Mouse (Mus musculus) kidney, postnatal 36 days (tissue): ENCODE data around the gene Selenoo.
A peak's percentile ranks its signal among the peaks of the same experiment; 100 is the strongest.

ENCODE experiments used
- DNase-seq, 2 experiments: peaks; one replicate each; pipeline ENCODE4 v3.0.0; 2021 to 2022; ENCODE audit warnings: mixed read lengths in 2 of 2

Selenoo gene

DNA sequence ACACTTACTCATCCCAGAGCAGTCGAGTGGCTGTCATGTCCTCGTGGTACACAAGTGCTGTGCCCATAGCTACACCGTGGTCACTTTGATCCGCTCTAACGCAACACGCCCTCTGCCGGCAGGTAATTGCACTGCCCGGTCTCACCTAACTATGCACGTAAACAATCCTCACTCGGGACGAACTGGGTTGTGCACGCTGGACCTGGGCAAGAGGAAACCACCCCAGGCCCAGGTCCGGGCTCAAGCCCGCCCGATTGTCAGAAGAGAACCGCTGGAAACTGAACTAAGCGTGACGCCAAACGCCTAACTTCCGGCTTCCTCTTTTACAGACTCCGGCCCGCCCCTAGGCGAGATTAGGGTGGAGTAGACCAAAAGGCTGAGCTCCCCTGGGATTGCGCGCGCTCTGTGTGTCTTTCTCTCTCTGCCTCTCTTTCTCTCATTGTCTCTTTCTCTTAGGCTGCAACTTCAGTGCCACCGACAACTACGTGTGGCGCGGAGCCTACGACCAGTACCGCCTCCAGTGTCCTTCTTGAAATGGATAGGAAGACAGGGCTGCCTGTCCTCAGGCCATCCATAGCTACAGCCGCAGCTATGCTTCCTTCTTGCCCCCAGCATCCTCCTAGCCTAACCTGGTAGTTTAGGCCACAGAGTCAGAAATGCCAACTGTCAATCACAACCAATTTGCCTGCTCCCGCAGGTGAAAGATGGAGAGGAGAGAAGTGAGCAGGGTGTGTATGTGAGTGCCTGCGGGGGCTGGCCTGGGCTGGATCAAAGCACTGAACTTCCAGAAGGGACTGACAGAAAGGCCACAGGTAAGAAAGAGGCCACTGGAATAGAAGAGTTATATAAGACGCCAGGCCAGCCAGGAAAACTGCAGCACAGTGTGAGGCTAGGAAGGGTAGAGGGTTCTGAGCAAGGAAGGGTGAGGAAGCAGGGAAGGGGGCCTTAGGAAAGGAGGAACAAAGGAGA lies 39.8 kb downstream of the Selenoo start, which contains the start of gene Hdac10:
Gene Hdac10, minus strand, starts transcription at position 319 of the 969 bp plus-strand sequence.
- peak; percentile 88 to 93 for DNase-seq

- no peak for DNase-seq
Observed at GRCm38 (mm10) chr15:89130245-89130644, 41.4 kb downstream of the Selenoo start.

GRCm38 (mm10) chr15:89131316-89131715 lies 42.4 kb downstream of the Selenoo start:
- no peak for DNase-seq

DNA sequence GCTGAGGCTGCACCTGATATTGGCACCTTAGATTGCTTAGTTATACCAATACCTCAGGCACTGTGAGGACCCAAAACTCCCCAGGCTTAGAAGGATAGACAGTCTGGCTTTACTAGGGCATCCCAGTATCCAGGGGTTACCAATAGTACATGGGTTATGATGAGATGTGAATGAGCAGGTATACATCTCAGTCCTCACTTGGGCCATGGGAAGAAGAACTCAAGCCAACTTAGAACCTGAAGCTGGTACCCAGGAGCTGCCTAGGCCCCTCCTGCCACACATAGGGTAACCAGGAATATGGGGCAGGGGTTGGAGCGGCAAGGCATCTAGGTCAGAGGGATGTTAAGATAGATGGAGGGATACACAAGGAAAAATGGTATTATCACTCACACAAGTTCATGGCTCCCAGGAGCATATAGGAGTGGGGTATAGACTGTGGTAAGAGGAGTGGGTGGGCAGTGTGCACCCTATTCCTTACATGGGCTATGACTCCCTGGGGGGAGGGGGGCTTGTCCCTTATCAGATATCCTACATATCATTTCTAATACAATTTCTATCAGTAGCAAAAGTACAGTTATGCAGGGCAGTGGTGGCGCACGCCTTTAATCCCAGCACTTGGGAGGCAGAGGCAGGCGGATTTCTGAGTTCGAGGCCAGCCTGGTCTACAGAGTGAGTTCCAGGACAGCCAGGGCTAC lies 47.7 kb downstream of the Selenoo start:
- DNase-seq, result no peak

DNA sequence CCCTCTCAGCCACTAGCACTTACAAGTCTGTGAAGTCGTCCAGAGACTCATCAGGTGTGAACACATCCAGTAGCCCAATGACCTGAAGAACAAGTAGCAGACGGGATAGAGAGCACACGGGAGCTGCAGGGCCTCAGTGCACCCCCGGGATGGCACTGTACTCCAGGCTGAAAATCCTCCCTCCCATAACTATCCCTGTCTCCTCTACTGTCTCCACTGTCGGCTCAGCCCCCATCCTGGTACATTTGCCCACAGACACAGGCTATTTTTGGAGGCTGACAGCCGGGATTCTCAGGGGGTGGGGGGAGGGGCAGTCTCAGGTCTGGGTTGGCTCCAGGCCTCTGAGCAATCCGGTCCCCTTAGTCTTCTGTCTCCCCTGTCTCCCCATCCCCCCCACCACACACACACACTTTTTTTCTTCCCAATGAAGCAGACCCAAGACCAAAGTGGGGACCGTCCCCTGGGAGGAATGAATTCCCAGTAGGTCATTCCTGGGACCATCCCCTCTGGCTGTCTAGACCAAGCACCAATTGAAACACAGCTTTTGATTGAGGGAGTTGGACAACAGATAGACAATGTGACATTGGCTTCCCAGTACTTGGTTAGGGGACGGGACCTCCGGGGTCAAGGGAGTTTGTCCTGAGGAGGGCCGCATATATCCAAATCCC lies 48.6 kb downstream of the Selenoo start:
- no peak for DNase-seq

DNA sequence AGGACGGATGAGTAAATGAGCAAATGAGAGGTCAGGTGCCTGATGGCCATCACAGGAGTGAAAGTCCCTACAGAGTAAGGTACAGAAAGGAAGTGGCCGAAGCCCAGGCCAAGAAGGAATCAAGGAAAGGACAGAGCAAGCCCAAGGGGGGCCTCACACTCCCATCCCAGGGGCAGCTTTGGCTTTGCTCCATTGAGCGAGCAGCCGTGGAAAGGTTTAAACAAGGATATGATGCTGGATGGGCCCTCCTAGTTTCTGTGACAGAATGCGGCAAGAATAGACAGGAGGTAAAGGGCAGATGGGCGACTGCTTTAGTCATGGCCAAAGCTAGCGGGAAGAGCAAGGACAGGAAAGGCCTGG lies 49.1 kb downstream of the Selenoo start:
- no peak for DNase-seq

- no peak for DNase-seq
Observed at GRCm38 (mm10) chr15:89138531-89138930, 49.6 kb downstream of the Selenoo start.

DNA sequence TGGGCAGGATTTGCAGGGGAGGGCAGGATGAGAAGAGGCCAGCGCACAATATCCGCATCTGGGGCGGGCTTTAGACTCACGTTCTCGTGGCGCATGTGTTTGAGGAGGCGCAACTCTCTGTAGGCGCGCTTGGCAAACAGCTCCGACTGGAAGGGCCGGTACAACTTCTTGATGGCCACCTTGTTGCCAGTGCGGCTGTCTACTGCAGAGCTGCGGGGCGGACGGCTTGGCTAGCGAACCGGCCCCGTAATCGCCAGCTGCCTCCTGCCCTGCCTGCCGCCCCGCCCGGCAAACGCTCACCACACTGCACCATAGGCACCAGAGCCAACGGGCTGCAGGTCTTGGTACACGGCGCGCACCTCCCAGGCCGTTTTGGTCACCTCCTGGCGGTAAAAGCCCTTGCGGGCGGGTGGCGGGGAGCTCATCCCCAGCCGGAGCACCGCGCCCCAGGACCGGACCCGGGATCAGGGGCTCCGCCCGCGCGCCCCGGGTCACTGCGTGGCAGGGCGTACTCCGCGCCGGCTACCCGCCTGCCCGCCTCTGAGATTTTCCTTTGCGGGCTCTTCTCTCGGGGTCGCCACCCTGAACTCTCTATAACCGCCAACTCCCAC lies 51.3 kb downstream of the Selenoo start:
- DNase-seq, result peak; percentile 57 to 68

- peak; percentile 68 to 77 for DNase-seq
Observed at GRCm38 (mm10) chr15:89140659-89141252, 51.9 kb downstream of the Selenoo start, which contains the start of gene Mapk12. TSS of gene Mapk12 (minus strand) at chr15:89140703.

DNA sequence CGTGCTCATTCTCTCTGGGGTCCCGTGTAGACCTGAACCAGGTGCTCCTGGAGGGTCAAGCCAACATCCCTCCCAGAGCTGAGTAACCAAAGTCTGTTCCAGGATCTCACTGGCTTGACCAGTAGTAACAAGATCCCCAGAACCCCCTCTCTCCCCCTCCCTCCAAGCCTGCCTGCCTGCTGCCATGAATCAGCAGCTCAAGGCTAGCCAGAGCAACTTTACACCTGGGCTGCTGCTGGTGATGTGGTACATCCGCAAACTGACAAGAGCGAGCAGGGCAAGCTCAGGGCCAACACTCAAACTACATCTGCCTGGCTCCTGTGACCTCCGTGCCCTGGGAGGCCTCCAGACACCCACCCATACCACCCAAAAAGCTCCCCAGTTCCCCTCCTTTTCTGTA lies 52.6 kb downstream of the Selenoo start:
- no peak for DNase-seq

DNA sequence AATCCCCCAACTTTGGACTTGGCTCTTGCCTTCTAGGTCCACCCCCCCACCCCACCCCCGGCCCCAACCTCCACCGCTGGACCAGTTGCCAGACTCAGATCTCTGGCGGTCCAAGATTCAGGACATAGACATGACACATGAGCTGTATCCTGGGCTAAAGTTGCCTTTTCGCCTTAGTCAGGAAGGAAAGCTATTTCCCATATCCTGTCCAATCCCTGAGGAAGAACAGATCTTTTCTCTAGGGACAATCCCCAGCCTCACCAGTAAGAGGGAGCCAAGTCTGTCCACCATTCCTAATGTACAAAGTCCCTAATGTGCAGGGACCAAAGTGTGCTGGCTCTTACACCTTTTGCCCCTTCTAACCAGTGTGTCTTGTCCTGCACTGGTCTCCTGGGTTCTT lies 53.0 kb downstream of the Selenoo start:
- peak in 1 of 2 experiments; percentile 56 for DNase-seq

DNA sequence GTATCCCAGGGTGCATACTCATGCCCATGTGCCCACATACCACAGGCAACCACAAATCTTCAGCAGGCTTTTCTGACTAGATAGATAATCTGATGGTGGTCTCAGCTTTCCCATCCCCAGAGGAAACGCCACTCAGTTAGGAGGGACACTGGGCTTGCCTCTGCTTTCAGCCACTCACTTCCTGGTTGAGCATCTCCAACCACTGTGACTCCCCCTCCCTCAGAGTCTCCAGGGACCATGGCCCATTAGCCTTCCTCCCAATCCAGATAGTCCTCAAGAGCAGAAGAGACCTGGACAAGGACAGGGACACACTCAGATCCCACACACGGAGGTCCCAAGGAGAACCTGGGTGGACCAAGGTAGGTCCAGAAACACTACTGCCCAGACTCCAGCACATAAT lies 54.2 kb downstream of the Selenoo start:
- DNase-seq, result no peak

- no peak for DNase-seq
Observed at GRCm38 (mm10) chr15:89144965-89145364, 56.1 kb downstream of the Selenoo start.

DNA sequence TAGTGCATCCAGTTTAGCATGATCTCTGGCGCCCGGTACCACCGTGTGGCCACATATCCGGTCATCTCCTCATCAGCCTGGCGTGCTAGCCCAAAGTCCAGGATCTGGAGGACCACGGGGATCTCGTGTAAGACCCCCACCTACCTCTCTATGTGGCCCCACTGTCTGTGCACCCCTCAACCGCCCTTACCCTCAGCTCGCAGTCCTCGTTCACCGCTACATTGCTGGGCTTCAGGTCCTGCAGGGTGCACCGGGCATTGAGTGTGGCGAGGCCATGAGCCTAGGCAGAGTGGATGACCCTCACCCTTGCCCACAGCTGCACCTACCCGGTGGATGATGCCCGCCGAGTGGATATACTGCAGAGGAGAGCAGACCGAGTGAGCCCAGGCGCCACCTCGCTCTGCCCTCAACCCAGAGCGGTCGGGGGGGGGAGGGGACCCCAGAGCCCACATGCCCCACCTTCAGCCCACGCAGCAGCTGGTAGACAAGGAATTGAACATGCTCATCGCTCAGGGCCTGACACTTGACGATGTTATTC lies 57.0 kb downstream of the Selenoo start:
- no peak for DNase-seq

DNA sequence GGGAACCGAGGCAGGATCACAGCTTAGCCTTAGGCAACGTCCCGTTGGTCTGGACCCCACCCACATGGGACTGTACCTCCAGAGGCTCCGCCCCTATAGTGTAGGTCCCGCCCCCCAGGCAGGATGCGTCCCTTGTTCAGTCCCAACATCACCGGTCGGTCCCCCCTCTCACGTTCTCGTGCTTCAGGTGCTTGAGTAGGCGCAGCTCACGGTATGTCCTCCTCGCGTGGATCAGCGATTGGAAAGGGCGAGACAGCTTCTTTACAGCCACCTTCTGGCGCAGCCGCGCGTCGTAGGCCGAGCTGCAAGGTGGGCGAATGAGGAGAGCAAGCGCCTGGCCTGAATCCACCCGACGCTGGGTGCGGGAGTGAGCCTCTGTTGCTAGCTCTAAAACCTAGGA lies 57.7 kb downstream of the Selenoo start:
- DNase-seq, result peak; percentile 46 to 75

DNA sequence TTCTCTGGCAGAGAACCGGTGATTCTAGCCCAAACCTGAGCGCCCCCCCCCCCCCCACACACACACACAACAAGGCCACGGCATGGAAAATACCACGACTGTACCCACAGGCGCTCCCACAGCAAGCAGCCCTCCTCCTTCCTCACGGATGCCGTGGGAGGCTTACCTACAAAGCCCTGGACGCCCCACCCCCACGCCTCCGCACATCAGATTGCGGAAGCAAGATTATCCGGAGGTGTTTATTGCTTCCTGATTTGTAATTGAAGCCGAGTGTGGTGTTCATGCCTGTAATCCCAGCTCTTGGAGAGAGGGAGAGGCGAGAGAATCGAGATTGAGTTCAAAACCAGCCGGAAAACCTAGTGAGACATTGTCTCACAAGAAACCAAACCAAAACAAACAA lies 58.1 kb downstream of the Selenoo start:
- DNase-seq, result peak; percentile 46 to 69

- no peak for DNase-seq
Observed at GRCm38 (mm10) chr15:89147456-89147855, 58.6 kb downstream of the Selenoo start.

DNA sequence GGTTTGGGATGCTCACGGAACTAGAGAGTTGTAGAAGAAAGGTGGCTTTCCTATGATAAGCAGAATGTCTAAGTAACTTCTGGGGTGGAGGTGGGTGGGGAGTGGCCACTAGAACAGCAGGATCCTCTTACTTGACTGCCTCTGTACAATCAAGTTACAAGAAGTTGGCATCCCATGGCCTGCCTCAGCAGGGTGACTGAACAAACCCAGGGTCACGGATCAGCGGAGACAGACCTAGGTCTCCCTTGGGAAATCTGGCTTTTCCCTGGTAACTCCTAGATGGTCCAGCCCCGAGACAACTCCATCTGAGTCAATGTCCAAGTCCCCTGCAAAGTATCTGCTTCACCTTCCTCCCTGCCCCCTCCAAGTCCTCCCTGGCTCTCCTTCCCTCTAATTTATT lies 59.0 kb downstream of the Selenoo start:
- peak in 1 of 2 experiments; percentile 56 for DNase-seq

- DNase-seq, result no peak
Observed at GRCm38 (mm10) chr15:89148496-89149270, 59.8 kb downstream of the Selenoo start.

- DNase-seq, result peak; percentile 54 to 73
Observed at GRCm38 (mm10) chr15:89149271-89150040, 60.6 kb downstream of the Selenoo start, which contains the start of gene Mapk11. TSS of gene Mapk11 (minus strand) at chr15:89149628.
